Mouse (Mus musculus) adrenal gland, adult (tissue): ENCODE measurements around the gene Dcaf10.

Experiments used
- DNase-seq, 2 experiments: peaks; one replicate each; pipeline ENCODE4 v3.0.0; 2022 to 2023; ENCODE audit warnings: low spot score in 1 of 2; ENCODE audit not compliant: inconsistent age in 2 of 2

Dcaf10 gene

DNA sequence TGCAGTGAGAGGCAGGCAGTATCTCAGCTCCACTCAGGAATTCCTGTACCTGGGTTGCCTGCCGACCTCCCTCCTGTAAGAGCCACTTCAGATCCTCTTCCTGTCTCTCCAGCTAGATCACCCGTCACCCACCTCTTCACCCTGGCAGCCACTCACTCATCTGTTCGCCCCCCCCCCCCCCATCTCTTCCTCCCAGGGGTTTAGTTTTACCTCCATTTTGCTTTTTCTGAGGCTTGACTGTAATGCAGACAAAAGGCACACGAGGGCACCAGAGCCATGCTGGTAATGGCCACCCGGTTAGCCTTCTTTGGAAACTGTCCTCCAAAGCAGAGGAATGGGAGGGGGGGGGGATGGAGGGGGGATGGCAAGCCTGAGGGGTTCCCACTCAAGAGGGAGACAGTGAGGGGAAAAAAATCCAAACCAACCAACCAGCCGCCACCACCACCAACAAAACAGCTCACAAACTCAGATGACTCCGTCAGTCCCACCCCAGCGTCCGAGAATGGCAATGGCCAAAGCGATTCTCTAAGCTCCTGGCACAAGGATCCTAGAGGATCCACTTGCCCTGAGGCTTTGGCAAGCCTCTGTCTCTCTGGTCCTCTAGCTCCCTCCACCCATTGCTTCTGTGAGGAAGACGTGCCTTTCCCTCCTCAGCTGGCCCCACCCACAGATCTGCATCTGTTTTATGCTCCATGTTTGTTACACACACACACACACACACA lies 76.5 kb downstream of the Dcaf10 start:
- peak in 1 of 2 experiments; percentile 82 for DNase-seq

DNA sequence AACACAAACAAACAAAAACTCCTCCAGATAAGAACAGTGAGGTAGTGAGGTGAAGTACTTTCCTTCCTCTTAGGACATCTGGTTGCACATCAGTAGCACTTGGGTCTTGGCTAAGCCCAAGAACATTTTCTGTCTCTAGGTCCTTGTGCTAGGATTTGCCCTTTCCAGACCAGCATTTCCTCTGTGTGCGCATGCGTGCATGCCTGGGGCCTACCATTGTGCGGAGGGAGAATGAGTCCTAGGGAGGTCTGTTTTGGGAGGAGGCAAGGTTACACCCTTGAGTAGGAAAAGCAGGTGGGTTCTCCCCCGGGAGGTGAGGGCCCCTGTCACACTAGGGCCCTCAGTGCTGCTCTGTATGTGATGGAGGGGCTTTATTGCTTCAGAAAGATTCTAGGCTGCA lies 77.2 kb downstream of the Dcaf10 start:
- no peak for DNase-seq

DNA sequence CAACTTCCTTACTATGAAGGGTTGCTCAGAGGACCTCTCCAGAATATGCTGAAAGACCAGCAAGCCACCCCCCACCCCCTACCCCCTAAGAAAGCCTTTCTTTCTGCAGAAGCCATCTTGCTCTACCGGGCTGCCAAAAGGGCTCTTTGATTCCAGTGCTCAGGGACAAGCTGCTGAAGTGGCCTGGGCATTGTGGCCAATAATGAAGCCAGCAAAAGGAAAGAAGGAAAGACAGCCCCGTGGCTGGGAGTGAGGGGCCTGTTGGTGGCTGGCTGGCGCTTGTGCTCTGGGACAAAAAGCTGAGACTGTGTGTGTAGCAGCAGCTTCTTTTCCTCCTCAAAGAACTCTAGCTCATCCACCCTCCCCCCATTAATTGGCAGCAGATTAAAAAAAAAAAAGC lies 78.8 kb downstream of the Dcaf10 start:
- DNase-seq: no peak

- DNase-seq: peak in 1 of 2 experiments; percentile 67
Measured at GRCm38 (mm10) chr4:45421519-45422260, 79.8 kb downstream of the Dcaf10 start.

DNA sequence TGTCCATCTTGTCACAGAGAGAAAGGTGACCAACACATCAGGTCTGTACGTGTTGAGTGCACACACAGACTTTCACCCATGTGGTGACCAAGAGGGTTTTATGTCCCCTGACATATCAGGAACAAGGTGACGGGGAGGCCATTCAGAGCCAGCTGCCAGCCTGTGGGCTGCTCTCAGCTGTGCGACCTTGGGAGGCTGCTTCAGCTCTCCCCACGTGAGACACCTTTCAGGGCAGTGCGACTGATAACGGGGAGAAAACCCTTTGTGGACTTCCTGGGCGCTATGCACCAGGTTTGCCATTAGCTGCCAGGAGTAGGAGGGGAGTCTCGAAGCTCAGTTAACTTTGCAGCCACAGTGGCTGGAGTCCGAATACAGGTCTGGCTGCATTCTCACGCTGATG lies 80.7 kb downstream of the Dcaf10 start:
- DNase-seq: peak in 1 of 2 experiments; percentile 34

GRCm38 (mm10) chr4:45423406-45423805 lies 81.5 kb downstream of the Dcaf10 start:
- DNase-seq: peak in 1 of 2 experiments; percentile 49

GRCm38 (mm10) chr4:45426724-45427457 lies 85.0 kb downstream of the Dcaf10 start:
- DNase-seq: no peak
